Mouse (Mus musculus) heart, adult 8-10 months (tissue): ENCODE measurements around the gene Ppp2r1b. TPM values are rescaled to one million over a fixed set of nuclear protein-coding genes. Genes with fewer than 3 reads are reported as not detected.
A peak's percentile ranks its signal among the peaks of the same experiment; 100 is the strongest.

ENCODE experiments used
- DNase-seq: peaks from one replicate; pipeline ENCODE4 v3.0.0; 2022; ENCODE audit warnings: low spot score
- total RNA-seq, 4 experiments: library from RNA; stranded (reverse); gene quantifications; 2 replicates each; pipeline ENCODE4 v1.2.4; 2022

Ppp2r1b gene
- total RNA-seq, 4 experiments from 2014 or later = 6.5 to 11.8 (median 9.8) TPM

DNA sequence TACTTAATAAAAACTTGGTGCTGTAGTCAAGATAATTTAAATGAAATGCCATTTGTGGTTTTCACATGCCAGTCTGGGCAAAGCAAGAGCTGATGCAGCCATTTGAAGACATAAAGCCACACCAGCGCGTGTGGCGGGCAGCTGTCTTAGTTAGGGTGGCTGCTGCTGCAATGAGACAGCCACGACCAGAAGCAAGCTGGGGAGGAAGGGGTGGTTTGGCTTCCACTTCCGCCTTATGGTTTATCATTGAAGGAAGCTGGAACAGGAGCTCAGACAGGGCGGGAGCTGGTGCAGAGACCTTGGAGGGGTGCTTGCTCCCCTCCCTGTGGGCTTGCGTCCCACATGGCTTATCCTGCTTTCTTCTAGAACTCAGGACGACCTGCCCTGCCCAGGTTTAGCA, 20.7 kb downstream of the Ppp2r1b start:
- no peak for DNase-seq

DNA sequence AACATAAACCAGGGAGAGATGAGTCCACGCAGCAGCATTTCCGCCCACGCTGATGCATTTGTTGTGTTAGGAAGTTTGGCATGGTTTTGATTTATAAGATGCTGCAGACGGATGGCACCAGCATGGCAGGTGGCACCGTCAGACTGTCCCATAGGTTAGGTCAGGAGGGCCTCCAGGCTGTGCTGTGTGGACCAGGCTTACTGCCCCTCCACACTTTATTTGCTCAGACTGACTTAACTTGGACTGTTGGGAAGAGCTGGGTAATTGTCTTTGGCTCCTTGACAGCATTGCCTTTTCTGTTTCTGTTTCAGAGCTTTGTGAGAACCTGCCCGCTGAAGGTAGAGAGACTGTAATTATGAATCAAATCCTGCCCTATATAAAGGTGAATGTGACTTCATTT, 21.9 kb downstream of the Ppp2r1b start:
- no peak for DNase-seq

DNA sequence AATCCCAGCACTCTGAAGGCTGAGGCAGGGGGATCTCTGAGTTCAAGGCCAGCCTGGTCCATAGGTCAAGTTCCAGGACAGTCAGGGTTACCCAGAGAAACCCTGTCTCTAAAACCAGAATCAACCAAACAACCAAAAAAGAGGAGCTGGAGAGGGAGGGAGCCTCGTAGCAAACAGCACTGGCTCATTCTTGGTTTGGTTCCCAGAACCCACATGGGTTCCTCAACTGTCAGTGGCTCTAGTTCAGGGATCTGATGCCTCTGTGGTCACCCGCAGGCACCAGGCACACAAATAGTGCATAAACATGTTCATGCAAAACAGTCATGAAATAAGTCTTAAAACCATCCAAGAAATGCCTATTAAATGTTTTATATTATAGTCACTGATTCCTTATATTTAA, 23.1 kb downstream of the Ppp2r1b start:
- no peak for DNase-seq

DNA sequence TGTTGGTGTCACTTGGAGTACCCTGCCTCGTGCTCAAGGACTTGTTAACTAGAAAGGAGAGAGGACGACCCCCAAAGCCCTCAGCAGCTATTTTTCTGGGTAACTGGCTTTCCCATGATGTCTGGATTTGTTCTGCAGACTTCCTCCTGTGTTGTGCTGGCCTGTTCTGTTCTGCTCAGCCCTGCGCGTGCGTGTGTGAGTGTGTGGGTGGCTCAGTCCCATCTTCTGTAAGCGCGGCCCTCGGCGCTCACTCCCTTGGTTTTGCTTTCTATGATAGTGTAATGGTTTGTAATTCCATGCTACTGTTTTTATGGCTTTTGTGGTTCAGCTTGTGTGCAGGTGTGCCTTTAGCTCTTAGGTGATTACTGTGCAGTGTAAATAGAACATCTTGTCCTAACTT, 28.1 kb downstream of the Ppp2r1b start:
- no peak for DNase-seq

DNA sequence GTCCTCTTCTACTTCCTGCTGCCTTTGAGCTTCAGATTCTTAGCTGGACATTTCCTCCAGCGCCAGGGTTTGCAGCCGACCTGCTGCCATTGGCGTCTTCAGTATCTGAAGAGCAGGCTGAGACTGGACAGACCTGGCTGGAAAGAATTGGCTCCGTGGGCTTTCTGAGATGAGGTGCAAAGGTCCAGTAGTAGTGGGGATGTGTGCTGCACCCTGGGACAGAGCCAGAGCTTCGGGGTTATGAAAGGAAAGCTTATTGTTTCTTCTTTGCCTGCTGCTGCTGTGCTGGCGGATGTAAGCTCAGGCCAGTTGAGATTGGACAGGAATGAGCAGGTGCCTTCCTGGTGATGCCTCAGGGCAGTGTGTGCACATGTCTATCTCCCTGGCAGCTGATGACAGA, 28.9 kb downstream of the Ppp2r1b start:
- DNase-seq = no peak

DNA sequence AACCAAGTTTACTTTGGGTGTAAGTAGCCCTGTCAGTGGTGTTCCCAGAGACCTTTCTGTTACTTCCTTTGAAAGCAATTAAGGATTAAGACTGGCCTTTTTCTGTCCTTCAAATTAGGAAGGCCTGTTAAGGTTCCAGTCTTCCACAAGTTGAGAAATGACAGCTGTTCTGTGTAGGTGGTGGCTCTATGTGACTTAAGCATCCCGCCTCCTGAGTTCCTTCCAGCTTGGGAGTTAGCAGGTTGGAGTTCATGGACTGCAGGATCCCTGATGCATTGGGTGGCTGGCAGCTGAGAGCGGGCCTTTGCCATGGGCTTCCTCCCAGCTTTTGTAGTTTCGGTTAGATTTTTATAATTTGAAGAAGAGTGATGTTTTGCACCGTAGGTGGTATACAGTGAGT, 30.4 kb downstream of the Ppp2r1b start:
- DNase-seq = no peak

DNA sequence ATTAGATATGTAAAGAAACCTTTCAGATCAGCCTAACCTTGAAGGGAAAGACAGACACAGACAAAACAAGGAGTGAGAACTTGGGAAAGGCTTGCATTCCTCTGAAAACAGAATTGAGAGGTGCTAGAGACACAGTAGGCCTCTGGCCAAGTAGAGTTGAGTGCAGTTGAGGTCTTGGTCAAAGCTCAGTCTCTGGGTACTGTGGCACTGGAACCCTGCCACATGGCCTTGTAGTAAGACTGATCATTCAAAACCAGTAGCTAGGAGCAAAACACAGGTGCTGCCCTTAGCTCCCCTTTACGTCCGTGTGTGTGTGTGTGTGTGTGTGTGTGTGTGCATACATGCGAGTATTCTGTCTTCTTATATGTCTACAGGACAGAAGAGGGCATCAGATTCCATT, 31.2 kb downstream of the Ppp2r1b start:
- DNase-seq = no peak

DNA sequence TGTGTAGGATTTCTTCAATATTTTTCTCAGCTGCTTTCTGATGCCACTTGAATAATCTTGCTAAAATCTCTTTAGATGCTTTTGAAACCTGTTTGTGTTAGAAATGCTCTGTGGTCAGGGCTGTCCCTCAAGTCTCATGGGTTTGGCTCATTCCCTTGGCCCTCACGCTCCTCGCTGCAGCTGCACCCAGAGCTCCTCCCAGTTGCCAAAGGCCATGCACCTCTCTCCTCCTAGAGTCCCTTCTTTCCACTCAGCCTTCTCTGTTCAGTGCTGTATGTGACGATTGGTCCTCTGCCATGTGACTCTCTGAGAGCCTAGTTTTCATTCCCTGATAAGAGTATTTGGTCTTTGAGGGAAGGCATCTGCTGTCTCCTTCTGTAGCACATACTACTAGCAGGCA, 32.3 kb downstream of the Ppp2r1b start:
- DNase-seq = no peak

DNA sequence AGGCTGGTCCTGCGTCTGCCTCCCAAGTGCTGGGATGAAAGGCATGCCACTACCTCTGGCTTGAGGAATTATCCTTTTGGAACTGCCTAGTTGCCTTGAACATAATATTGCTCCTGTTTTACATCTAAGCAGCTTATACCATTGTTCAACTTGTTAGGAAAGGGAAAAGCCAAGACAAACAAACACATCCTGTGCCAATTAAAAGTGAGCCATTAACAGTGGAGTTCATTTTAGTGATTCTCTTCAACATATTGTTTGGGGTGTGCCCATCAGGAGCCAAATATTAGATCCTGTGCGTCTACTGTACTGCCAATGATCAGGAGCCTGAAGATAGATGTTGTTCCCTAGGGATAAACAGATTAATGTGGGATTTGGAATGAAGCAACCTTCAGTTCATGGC, 37.1 kb downstream of the Ppp2r1b start:
- no peak for DNase-seq

DNA sequence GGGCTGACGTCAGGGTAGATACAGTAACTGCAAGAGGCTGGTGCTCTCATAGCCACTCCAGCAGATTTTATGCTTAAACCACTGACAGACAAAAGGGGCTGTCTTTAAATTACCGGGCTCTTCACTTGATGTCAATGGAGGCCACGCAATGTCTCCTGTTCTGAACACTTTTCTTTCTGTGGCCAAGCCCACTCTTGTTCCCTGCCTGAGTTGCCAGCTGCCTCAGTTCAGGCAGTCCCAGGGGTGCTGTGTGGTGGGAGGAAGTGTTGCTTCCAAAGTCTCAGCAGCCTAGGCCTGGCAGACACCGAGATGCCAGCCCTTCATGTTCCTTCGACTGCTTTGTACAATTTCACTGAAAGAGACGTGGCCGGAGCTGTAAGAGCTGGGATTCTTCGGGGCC, 39.0 kb downstream of the Ppp2r1b start:
- no peak for DNase-seq

DNA sequence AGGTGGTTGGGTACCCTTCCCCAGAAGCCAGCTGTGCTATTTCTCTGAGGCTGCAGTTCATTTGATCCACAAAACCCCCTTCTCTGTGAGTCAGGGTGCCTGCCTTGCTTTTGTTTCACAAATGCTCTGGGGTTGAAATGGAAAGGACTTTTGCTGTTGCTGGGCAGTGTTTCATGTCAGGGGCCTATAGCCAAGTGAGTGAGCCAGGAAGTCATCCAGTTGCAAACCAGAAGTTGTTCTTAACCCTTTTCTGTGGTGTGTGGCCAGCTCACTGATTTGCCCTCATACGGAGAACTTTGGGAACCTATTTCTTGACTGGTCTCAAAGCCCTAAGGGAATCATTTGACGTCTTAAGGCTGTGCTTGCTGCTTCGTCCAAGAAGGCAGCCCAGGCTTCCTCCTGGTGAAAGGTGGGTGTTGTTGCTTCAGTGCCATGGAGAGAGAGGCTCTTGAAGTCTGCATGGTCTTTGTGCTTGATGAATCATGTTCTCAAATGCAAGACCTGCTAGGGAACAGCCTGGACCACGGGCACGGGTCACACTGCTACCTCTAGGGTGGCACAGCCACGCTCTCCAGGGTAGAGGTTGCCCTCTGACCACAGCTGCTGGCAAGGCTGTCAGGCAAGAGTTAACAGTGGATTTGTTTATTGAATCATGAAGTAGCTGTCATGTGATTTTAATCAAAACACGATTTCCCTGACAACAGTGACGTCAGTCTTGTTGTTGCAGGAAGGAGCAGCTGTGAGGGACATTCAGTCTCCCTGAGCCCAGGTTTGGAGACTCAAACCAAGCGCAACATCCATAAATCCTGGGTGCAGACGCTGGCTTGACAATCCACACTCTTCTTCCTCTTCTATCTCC, 39.9 kb downstream of the Ppp2r1b start:
- DNase-seq = peak; percentile 87

DNA sequence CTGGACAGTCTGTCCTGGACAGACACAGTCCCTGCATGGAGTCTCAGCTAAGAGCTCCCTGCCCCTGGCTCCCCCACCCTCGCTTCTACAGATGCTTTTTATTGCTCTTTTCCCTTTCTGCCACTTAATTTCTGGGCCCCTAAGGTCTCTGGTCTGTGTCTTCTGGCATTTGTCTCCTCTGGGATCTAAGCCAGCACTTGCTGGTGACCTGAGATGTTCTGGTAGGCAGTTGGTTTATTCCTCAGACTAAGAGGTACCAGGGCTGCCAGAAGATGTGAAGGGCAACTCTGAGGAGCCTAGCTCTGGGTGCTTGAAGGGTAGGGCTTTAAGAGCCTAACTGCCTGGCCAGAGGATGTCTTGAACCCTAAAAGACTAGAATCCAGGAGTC, 40.5 kb downstream of the Ppp2r1b start:
- no peak for DNase-seq

DNA sequence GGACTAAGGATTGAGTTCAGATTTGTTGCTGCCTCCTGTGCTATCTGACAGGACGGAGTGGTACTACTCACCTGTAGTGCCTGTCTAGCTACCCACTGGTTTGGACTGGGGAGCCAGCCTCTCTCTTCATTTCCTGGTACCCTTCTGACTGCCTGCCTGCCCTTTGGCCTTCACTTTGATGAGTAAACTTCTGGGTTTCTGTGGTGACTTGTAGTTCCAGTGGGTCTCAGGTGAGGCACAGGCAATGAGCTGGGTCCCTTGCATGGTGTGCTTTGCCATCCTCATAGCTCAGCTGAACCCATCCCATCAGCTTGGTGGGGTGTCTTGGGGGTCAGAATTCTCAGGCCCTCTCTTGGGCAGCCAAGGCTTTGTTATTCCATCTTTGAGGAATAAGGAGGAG, 41.8 kb downstream of the Ppp2r1b start:
- DNase-seq = no peak

DNA sequence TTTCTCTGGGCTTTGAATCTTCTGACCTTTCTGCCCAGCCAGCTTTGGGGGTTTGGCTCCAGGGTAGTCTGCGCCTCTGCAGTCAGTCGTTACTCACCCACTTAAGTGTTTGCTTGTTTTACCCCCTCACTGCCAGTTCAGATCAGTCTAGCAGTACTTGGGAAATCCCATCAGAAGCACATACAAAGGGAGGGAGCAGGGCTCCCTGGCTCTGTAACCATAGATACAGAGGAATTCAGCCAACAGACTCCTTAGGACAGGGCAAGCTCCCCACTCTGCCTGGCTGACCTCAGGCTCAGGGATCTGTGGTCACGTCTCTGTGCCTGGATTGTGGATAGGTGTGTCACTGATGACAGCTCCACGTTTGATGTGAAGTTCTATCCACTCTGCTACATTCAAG, 42.2 kb downstream of the Ppp2r1b start:
- no peak for DNase-seq

DNA sequence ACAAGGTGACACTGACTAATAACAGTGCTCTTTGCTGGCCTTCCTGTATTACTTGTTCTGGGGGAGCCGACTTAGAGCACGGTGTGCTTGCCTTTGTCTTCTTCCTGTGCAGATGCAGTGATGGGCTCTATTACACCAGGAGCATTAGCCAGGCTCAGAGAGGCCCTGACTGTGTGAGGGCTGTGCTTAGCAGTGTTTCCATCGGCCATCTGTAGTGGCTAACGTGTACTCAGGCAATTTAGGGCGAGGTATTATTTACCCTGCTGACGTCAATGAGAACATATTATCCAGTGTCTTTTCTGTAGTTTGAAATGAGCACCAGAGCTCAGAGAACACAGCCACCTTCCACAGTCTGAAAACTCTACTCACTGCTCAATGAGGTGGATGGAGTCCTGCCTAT, 44.1 kb downstream of the Ppp2r1b start:
- no peak for DNase-seq

DNA sequence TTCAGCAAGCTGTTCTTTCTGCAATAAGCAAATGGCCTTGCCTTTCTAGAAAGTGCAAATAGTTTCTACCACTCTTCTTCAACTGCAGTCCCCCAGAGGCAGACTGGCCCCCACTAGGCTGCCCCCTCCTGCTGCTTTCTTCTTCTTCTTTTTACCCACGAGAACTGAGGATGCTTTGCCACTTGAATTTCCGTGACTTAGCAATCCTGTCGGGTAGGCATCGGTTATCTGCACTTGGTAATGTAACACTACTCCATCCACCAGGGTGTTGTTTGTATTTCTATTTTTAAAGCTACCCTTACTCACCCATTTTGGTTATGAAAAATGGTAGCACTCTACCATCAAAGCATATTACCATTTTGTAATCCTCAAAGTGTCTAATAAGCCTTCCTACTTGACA, 44.9 kb downstream of the Ppp2r1b start:
- DNase-seq = no peak

DNA sequence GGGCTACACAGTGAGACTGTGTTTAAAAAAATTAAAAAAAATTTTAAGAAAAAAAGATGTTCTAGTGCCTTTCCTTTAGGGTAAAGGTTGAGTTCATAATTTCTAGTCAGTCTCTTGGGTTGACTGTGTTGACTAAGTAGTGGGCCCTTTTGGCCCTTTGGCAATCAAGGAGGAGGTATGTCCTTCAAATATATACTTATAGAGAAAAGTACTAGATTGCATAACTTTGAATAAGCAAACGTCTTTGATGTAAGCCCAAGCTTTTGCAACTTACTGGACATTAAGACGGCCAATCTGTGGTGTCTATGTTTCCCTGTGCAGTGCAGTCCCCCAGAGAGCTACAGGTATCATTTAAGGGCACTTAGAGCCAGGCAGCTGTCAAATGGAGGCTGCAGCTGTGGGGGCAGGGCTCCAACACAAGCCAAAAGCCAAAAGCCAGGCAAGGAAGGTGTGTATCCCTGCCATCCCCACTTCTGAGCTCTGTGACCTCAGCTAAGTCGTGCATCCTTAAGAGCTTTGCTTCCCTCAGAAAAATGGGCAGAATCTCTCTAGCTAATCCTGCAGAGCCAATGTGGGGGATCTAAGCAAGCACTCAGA, 45.5 kb downstream of the Ppp2r1b start:
- no peak for DNase-seq

DNA sequence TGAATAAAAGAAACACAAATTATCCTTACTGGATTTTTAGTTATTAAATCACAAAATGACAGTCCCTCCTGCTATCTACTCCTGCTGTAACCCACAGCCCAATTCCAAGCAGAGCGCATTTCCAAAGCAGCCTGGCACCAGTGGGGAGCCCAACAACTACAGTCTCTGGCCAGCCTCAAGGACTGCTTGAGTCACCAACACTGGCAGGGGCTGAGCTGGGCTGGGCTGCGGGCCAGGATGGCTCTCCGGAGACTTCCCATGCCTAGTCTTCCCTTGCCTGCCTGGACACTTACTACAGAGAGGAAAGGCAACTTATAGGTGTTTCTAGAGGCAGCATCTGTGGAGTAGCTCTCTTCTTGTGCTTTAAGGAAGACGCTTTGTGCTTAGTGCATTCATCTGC, 48.6 kb downstream of the Ppp2r1b start:
- DNase-seq = peak; percentile 69

DNA sequence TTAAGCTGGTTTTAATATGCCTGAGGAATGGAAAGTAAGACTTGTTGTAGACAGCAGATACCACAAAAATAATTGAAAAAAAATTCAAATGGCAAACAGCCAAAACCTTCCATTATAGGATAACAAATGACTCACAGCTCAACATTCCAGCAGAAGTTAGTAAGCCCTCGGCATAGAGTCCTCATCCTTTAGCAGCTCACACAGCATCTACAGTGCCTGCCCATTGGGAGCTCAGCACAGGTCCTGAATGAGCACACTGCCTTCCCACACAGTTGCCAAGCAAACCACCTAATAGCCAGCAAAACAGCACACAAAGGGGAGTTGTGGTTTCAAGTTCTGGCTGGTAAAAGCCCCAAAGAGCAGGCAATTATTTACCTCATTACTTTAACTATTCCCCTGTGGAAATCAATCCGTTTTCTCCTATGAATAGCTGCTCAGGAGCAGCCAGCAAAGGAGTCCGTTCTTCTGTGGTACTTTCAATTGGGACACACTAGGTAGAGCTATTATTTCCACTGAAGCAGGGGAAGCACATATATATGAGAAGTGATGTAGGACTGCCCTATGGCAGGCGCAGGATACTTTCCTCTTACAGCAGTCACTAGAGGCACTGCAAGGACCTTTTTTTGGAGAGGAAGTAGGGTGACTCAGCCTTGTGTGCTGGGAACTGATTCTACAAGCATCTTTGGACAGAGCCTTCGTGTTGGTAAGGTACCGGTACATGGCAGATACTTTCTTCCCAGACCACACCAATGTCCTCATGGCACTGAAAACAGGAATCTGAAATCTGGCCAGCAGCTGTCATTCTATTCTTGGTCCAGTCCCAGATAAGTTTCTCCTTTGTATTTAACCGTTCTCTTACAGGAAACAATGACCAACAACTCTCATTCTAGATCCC, 55.2 kb downstream of the Ppp2r1b start:
- no peak for DNase-seq

DNA sequence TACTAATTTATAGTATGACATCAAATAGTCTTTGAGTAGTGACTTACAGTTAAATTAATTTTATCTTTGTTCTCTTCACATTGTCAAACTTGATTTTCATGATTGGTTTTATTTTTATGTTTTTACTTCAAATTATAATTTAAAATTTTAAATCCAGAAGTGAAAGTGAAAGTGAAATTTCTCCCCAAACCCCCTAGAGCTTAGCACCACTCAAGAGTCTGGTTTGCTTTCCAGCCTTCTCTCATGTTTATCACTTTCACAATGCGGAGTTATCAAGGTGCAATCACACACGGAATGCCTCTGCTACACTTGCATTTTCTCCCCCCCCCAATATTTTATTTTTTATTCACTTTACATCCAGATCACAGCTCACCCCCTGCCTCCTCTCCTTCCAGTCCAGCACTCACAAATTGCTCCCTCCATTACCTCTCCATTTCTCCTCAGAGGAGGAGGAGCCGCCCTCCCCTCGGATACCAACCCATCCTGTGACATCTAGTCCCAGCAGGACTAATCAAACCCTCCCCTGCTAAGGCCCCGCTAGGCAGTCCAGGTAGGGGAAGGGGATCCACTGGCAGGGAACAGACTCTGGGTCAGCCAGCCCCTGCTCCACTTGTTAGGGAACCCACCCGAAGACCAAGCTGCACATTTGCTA, 59.2 kb downstream of the Ppp2r1b start:
- DNase-seq = no peak

DNA sequence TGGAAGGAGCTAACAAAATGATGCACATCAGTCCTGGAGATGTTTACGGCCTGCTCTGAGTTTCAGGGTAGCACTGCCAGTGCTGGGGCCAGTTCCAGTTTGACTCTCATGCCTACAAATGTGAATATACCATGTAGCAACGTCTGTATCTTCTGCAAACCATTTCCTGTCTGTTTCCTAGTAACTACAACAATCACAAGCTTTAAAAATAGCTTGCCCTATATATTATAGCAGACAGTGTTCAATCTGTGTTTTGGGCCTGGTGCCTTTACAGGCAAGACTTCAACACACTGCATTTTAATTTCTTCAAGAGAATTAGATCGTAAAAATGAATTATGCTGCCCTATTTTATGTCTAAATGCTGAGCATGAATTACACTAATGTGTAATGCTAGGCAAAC, 60.2 kb downstream of the Ppp2r1b start:
- DNase-seq = no peak
